Mouse (Mus musculus) adrenal gland, adult (tissue): ENCODE results near the gene Borcs6.

Experiments
- DNase-seq, 2 experiments: peaks; one replicate each; pipeline ENCODE4 v3.0.0; 2022 to 2023; ENCODE audit warnings: low spot score in 1 of 2; ENCODE audit not compliant: inconsistent age in 2 of 2

Borcs6 gene

DNA sequence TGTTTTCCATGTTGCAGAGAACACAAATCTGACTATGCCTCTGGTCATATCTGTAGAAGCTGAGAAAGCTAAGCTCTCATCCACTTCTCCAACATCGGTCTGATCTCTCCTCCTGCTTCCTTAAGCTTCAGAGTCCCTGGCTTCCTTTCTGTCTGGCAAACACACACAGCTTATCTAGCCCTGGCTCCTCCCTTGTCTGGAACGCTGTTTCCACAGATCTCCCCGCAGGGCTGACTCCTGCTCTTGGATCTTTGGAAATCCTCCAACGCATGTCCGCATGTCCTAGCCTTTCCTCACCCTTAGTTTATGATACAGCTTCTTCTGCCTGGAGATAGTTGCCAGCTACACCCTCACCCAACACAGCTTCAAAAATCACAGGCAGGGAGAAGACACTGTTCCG lies 8.1 kb downstream of the Borcs6 start:
- peak; percentile 70 to 81 for DNase-seq

DNA sequence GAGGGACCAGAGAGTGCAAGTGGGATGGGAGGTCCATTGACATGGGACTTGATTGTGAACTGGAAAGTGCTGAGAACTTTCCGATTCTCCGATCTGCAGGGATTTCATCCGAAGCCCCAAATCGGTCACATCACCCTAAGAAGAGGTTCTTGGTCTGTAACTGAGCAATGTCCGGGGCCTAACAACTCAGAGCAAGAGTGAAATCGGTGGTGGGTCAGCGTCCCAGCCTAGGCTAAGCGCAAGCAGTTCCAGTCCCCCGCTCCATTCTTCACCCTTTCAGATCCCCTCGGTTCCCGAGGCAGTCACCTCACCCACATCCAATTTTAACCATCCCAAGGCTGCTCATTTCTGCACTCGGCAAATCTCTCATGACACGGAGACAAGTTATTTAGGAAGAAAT lies 10.6 kb downstream of the Borcs6 start:
- DNase-seq, result no peak

DNA sequence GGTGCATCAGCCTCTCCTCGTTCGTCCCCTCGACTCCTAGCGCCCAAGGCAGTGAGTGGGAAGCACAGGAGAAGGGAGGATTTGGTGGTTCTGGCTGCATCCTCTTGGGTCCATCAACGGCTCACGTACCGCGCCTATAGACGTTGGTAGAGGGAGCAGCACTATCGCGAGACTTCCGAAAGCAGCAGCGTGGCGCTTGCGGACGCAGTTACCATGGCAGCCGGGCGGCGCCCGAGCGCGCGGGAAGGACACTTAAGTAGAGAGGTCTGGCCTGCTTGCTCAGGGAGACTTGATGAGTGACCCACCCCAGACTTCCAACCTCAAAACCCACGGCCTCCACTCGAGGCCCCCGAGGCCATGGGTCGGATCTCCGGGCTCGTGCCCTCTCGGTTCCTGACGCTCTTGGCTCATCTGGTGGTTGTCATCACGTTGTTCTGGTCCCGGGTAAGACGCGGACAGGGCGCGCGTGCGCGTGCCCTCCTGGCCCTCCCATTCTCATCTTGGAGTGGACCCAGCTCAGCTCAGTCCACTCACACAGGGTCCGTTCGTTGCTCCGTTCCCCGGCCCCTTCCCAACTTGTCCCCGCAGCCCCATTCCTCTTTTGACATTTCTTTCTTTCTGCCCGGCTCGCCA lies 11.2 kb downstream of the Borcs6 start, which contains the start of gene Tmem107:
Gene Tmem107 (plus strand): TSS at position 217 of the 633 bp plus-strand sequence.
- DNase-seq, result peak; percentile 95 to 98

DNA sequence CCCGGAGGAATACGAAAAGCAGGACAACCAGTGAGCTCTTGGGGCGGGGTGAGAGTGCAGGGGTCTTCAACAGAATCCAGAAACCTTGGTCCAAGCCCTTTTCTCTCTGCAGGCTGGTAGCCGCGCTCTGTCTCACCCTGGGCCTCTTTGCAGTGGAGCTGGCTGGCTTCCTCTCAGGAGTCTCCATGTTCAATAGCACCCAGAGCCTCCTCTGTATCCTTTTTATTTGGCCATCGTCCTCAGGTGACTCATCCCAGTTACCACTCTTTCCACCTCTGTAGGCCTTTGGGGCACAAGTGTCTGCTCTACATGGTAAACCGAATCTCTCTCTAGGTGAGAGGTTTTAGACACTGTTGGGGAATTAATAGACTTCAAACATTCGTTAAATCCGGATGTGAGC lies 11.7 kb downstream of the Borcs6 start:
- peak in 1 of 2 experiments; percentile 61 for DNase-seq

GRCm38 (mm10) chr11:69072234-69072633 lies 12.7 kb downstream of the Borcs6 start:
- peak; percentile 25 to 46 for DNase-seq

GRCm38 (mm10) chr11:69072666-69073064 lies 13.1 kb downstream of the Borcs6 start:
- DNase-seq, result peak in 1 of 2 experiments; percentile 20

GRCm38 (mm10) chr11:69073065-69073888 lies 13.8 kb downstream of the Borcs6 start:
- peak; percentile 86 to 97 for DNase-seq

DNA sequence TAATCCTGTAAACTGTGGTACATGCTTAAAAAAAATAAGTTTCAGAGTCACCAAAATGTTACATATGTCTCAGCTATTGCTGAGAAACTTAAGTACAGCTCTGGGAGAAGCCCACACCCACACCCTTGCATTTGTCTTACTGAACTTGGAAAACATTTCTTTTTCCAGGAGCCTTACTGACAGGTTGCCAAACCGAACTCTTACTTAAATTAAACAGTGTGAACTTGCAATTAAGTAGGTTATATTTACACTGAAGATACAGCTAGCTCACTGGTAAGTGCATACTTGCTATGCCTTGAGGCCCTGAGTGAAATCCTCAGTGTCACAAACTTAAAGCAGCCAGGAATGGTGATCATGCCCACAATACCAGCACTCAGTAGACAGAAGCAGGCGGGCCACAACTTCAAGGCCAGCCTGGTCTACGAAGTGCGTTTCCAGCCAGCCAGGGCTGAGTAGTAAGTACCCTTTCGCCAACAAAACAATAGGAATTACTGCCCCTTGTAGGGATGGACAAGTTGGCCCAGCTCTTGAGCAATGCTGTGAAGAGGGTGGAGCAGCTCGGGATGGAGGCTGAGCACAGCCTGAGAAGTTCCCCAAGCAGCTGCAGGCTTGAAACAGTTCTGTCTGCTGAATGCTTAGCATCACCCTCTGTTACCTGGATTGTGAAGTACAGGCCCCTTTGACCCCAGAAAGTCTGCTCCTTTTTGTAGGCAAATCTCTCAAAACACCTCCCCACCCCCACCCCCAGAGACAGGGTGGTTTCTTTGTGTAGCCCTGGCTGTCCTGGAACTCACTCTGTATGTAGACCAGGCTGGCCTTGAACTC lies 14.6 kb downstream of the Borcs6 start:
- DNase-seq, result peak; percentile 21 to 63

GRCm38 (mm10) chr11:69074776-69075069 lies 15.2 kb downstream of the Borcs6 start:
- DNase-seq, result no peak

DNA sequence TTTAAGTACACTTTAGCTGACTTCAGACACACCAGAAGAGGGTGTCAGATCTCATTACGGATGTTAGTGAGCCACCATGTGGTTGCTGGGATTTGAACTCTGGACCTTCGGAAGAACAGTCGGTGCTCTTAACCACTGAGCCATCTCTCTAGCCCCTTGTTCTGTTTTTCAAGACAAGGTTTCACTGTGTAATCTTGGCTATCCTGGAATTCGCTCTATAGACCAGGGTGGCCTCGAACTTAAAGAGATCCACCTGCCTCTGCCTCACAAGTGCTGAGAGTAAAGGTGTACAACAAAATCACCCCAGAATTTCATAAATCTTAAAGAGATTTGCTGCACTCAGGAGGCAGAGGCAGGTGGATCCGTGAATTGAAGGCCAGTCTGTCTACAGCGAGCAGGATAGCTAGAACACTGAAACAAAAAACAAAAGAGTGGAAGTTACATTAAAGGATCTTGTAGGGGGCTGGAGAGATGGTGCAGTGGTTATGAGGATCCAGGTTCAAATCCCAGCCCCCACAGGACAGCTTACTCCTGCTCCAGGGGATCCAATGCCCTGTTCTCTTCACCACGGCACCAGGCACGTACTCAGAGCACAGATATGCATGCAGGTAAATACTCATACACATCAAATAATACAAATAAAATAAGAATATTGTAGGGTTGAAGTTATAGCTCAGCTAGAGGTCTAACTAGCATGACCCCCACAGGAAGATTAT lies 16.4 kb downstream of the Borcs6 start:
- DNase-seq, result no peak

DNA sequence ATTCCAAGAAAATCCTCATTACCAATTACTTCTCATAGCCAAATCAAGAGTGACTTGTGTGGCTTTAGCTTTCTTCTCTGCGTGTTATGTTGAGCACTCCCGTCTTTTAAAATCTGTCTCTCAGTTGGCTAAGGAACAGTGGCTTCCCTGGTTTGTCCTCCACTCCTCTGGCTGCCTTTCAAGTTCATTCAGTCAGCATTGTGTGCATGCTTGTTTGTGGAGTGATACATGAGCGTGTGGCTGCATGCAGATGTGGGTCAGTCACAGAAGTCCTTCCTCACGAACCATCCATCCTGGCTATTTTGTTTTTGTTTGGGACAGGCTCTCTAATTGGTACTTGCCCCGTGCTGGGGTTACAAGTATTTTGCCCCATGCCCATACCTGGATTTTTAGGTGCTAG lies 17.1 kb downstream of the Borcs6 start:
- peak; percentile 57 to 83 for DNase-seq

GRCm38 (mm10) chr11:69077316-69077715 lies 17.8 kb downstream of the Borcs6 start:
- DNase-seq, result peak; percentile 56 to 76

DNA sequence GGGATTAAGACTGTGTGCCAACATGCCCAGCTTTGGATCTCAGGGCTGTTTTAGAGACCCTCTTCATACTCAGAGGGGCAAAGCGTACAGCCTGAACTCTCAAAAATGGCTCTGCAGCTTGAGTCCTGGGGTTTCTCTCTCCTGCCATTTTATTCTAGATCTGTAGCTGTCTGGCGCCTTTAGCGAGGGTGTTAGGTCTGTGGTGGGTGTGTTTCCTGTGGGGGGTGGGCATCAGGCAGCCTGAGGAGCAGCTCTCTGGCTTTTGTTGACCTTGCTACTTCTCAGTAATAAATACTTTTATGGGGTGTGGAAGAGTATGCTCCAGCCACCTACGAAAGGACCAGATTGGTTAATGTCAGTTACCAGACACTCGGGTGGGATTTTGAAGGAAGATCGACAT lies 18.5 kb downstream of the Borcs6 start:
- DNase-seq, result peak; percentile 12 to 28

DNA sequence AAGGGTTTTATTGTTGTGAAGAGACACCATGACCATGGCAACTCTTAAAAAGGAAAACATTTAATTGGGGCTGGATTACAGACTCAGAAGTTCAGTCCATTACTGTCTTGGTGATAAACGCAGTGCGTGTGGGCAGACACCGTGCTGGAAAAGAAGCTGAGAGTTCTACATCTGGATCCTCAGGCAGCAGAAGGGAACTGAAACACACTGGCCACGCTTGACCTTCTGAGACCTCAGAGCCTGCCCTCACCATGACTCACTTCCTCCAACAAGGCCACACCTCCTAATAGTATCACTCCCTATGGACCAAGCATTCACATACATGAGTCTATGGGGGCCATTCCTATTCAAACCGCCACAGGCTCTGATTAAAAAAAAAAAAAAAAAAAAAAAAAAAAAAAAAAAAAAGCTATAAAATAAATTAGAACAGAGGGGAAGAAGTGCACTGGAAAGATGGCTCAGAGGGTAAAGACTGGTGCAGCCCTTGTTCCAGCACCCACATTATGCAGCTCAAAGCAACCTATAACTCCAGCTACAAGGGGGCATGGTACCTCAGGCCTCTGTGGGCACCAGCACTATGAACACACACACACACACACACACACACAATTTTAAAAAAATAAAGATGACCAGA lies 19.4 kb downstream of the Borcs6 start:
- peak; percentile 47 to 71 for DNase-seq

DNA sequence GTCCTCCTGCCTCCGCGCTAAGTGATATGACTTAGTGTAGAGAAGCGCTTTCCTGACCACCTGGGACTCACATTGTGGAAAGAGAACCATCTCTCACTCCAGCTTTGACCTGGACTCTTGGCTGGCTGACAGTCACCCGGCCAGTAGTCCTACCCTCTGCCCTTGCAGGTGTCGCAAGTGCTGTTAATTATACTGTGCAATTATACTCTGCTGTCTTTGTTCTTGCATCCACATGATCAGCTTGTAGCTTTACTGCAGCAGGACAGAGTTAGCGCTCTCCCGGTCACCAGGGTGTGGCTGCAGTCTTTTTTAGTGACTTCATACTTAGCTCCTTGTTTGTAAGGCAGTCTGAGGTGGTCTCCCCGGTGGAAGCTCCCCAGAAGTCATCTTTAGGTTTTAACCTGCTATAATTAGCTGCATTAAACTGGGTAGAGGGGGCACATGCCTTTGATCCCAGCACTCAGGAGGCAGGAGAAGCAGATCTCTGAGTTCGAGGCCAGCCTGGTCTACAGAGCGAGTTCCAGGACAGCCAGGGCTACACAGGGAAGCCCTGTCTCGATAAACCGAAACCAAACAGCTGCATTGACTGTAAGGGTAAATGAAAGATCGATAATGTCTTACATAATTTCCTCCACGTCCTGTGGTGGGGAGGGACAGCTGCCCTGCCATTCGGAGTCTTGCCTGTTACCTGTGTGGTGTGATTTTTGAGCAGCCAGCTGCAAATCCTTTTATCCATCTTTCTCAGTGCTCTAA lies 20.8 kb downstream of the Borcs6 start:
- DNase-seq, result peak in 1 of 2 experiments; percentile 36

GRCm38 (mm10) chr11:69080855-69081222 lies 21.3 kb downstream of the Borcs6 start:
- peak; percentile 11 to 46 for DNase-seq

DNA sequence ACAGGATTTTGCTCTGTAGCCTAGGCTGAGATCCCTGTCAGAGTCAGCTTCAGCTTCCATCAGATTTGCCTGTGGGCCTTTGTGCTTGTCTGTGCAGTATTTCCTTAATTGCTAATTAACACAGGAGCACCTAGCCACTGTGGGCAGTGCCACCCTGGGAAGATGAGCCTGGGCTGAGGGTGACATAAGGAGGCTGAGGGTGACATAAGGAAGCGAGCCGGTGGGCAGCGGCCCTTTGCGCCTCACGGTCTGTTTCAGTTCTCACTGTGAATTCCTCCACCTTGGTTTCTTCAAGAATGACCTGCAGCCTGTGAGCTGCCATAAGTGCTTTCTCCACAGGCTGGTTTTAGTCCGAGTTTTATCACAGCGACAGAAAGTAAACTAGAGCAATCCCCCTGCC lies 22.1 kb downstream of the Borcs6 start:
- DNase-seq, result no peak

DNA sequence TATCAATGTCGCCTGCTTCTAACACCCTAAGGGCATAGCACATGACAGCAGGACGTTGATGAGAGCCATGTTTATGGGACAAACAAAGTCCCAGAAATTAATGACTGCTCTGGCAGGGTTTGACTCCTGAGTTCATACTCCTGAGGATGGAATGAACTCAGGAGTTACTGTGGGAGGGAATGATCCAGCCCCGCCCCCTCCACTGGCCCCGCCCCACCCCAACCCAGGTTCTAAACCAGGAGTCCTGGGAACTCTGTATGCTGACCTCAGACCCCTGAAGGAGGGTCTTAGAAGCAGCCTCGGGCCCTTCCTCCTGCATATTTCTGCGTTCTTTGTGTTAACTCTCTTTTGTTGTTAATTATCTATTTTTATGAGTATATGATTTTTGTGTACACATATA lies 26.1 kb downstream of the Borcs6 start:
- DNase-seq, result no peak

DNA sequence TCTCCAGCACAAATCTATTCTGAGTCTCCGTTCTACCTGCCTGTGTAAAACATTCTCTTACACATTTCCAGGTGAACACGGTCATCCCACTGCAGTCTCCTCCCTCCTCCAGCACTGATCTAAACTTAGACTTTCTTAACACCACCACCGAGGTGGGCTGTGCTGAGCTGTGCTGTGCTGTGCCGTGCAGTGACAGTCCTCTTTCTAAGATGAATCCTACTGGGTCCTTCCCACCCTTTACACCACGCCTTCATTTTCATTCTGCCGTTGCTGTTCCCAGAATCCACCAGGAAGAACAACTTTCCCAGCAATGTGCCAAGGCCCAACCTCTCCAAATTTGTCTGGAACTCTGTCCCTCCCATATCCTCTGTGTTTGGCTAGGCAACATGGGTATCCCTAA lies 26.9 kb downstream of the Borcs6 start:
- DNase-seq, result no peak

- DNase-seq, result no peak
Observed at GRCm38 (mm10) chr11:69087082-69087481, 27.6 kb downstream of the Borcs6 start.
